Mouse (Mus musculus) layer of hippocampus, postnatal 10 days (tissue): ENCODE measurements around the gene Sv2b. TPM values are rescaled to one million over a fixed set of nuclear protein-coding genes. Genes with fewer than 3 reads are reported as not detected.

ENCODE experiments used
- DNase-seq, 2 experiments: peaks; one replicate each; pipeline ENCODE4 v3.0.0; 2021; ENCODE audit warnings: low spot score in 2 of 2
- total RNA-seq, 2 experiments: library from RNA; stranded (reverse); gene quantifications; 2 replicates each; pipeline ENCODE4 v1.2.3; 2021

Gene Sv2b
- total RNA-seq, 2 experiments from 2014 or later: 230 to 237 TPM

GRCm38 (mm10) chr7:75295228-75295865 lies 13.7 kb downstream of the Sv2b start:
- DNase-seq: peak in 1 of 2 experiments; percentile 50

GRCm38 (mm10) chr7:75292246-75292645 lies 16.8 kb downstream of the Sv2b start:
- no peak for DNase-seq

- DNase-seq: no peak
Measured at GRCm38 (mm10) chr7:75290554-75290953, 18.5 kb downstream of the Sv2b start.

- no peak for DNase-seq
Measured at GRCm38 (mm10) chr7:75287237-75287636, 21.8 kb downstream of the Sv2b start.

- no peak for DNase-seq
Measured at GRCm38 (mm10) chr7:75282951-75283350, 26.1 kb downstream of the Sv2b start.

- no peak for DNase-seq
Measured at GRCm38 (mm10) chr7:75282080-75282650, 26.9 kb downstream of the Sv2b start.

- no peak for DNase-seq
Measured at GRCm38 (mm10) chr7:75281106-75281505, 28.0 kb downstream of the Sv2b start.

- DNase-seq: no peak
Measured at GRCm38 (mm10) chr7:75277847-75278246, 31.2 kb downstream of the Sv2b start.

GRCm38 (mm10) chr7:75276739-75277138 lies 32.3 kb downstream of the Sv2b start:
- no peak for DNase-seq

- no peak for DNase-seq
Measured at GRCm38 (mm10) chr7:75274518-75274917, 34.5 kb downstream of the Sv2b start.

GRCm38 (mm10) chr7:75273633-75274032 lies 35.4 kb downstream of the Sv2b start:
- no peak for DNase-seq

- DNase-seq: no peak
Measured at GRCm38 (mm10) chr7:75271921-75272381, 37.1 kb downstream of the Sv2b start.

GRCm38 (mm10) chr7:75271306-75271705 lies 37.8 kb downstream of the Sv2b start:
- DNase-seq: no peak

GRCm38 (mm10) chr7:75267236-75267635 lies 41.8 kb downstream of the Sv2b start:
- no peak for DNase-seq

- DNase-seq: peak; percentile 28 to 39
Measured at GRCm38 (mm10) chr7:75265241-75265640, 43.8 kb downstream of the Sv2b start.

GRCm38 (mm10) chr7:75259945-75260344 lies 49.1 kb downstream of the Sv2b start:
- DNase-seq: no peak

- no peak for DNase-seq
Measured at GRCm38 (mm10) chr7:75253611-75254250, 55.3 kb downstream of the Sv2b start.

GRCm38 (mm10) chr7:75240754-75241507 lies 68.1 kb downstream of the Sv2b start:
- DNase-seq: no peak

GRCm38 (mm10) chr7:75236386-75236785 lies 72.7 kb downstream of the Sv2b start:
- no peak for DNase-seq

GRCm38 (mm10) chr7:75224206-75224605 lies 84.9 kb downstream of the Sv2b start:
- no peak for DNase-seq

- no peak for DNase-seq
Measured at GRCm38 (mm10) chr7:75222704-75223431, 86.2 kb downstream of the Sv2b start.
